Mouse (Mus musculus): ENCODE results near the gene Olfr68. TPM values are rescaled to one million over a fixed set of nuclear protein-coding genes. Genes with fewer than 3 reads are reported as not detected.

The Olfr68 gene
- not detected in 2 replicates for polyA plus RNA-seq (2015; fragmentation: Nextera tagmentation; extraction: Ambion mirVana)

GRCm38 (mm10) chr7:103779598-103779997 lies at the start of gene Olfr68:
Gene Olfr68, minus strand, starts transcription at chr7:103779698.

DNA sequence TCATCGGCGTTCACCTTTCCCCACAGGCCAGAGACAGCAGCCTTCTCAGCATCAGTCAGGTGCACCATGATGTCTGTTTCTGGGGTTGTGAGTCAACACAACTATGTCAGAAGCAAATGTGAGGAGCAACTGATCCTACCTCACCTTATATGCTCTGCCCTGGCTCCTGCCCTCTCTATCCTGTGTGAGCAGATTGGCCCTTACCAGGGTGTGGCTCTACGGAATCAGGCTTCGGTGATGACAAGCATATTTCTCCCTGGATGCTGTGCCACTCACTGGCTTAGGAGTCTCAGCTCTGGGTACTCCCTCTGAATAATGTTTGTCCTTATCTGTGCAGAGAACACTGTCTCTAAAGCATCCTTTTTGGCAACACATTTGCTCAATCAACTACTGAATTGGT lies 48.3 kb upstream of the Olfr68 start, which contains the start of gene Hbb-bs:
Gene Hbb-bs (minus strand): TSS at position 289 of the 400 bp plus-strand sequence.

DNA sequence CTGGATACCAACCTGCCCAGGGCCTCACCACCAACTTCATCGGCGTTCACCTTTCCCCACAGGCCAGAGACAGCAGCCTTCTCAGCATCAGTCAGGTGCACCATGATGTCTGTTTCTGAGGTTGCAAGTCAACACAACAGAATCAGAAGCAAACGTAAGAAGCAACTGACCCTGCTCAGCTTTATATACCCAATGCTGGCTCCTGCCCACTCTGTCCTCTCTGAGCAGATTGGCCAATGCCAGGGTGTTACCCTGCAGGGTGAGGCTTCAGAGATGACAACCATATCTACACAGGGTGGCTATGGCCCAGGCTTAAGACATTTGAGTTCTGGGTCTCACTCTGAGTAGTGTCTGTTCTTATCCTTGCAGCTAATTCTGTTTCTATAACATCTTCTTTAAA lies 34.3 kb upstream of the Olfr68 start, which contains the start of gene Hbb-bt:
Gene Hbb-bt (minus strand): TSS at position 231 of the 400 bp plus-strand sequence.

DNA sequence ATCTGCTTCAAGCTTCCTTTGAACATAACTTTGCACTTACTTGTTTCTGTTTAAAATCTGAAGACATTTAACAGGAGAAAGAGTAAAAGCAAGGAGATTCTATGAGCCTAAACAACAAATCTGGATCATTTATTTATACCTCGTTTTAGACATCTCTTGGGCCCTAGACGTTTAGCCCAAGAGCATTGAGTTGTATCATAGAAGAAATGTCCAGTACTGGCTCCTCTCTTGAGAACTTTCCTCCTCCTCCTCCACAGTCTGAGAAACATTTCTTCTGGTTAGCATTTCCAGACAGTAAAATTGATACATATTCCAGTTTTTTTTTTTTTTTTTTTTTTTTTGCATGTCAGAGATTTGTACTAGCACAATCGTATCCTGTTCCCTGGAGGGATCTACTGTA lies 12.2 kb upstream of the Olfr68 start, which contains the start of gene Olfr67:
Gene Olfr67 (minus strand): TSS at position 101 of the 400 bp plus-strand sequence.

GRCm38 (mm10) chr7:103771494-103771893 lies 8.0 kb downstream of the Olfr68 start, which contains the start of gene Olfr69:
Gene Olfr69, minus strand, starts transcription at chr7:103771594.

GRCm38 (mm10) chr7:103757233-103757632 lies 22.3 kb downstream of the Olfr68 start, which contains the start of gene Olfr630:
Gene Olfr630, minus strand, starts transcription at chr7:103757333.

DNA sequence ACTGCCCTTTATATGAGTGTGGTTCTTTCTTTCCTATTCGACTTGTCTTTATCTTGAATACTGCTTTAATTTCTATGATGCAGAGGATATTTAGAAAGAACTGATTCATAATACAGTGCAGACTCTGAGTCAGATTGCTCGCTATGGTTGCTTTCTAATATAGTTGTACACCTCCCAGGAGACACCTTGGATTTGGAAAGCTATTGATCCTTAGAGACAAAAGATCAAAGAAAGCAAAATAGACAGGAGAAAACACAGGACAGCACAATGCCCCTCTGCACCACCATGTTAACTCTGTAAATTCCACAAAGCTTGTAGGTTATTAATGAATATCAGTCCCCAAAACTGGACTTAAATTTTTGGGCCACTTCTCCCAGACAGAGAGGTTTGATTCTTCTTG lies 34.7 kb downstream of the Olfr68 start, which contains the start of gene Olfr629:
Gene Olfr629 (minus strand): TSS at position 101 of the 400 bp plus-strand sequence.

GRCm38 (mm10) chr7:103730074-103730473 lies 49.4 kb downstream of the Olfr68 start, which contains the start of gene Olfr628:
Gene Olfr628, plus strand, starts transcription at chr7:103730374.

Other genes starting within 250 kb of the Olfr68 start
- not detected in 2 replicates for gene Olfr612, start 237.0 kb downstream of the Olfr68 start, polyA plus RNA-seq (2015; fragmentation: Nextera tagmentation; extraction: Ambion mirVana)
- not detected in 2 replicates for gene Olfr613, start 231.6 kb downstream of the Olfr68 start, polyA plus RNA-seq (2015; fragmentation: Nextera tagmentation; extraction: Ambion mirVana)
- gene Olfr615, start 223.6 kb downstream of the Olfr68 start, polyA plus RNA-seq (2015; fragmentation: Nextera tagmentation; extraction: Ambion mirVana), result not detected in 2 replicates
- not detected in 2 replicates for gene Olfr616, start 210.6 kb downstream of the Olfr68 start, polyA plus RNA-seq (2015; fragmentation: Nextera tagmentation; extraction: Ambion mirVana)
- not detected in 2 replicates for gene Olfr617, start 206.6 kb downstream of the Olfr68 start, polyA plus RNA-seq (2015; fragmentation: Nextera tagmentation; extraction: Ambion mirVana)
- not detected in 2 replicates for gene Olfr618, start 189.6 kb downstream of the Olfr68 start, polyA plus RNA-seq (2015; fragmentation: Nextera tagmentation; extraction: Ambion mirVana)
- not detected in 2 replicates for gene Olfr619, start 179.1 kb downstream of the Olfr68 start, polyA plus RNA-seq (2015; fragmentation: Nextera tagmentation; extraction: Ambion mirVana)
- gene Olfr620, start 167.2 kb downstream of the Olfr68 start, polyA plus RNA-seq (2015; fragmentation: Nextera tagmentation; extraction: Ambion mirVana), result not detected in 2 replicates
- not detected in 2 replicates for gene Olfr622, start 137.0 kb downstream of the Olfr68 start, polyA plus RNA-seq (2015; fragmentation: Nextera tagmentation; extraction: Ambion mirVana)
- gene Olfr623, start 116.0 kb downstream of the Olfr68 start, polyA plus RNA-seq (2015; fragmentation: Nextera tagmentation; extraction: Ambion mirVana), result not detected in 2 replicates
- gene Olfr624, start 108.5 kb downstream of the Olfr68 start, polyA plus RNA-seq (2015; fragmentation: Nextera tagmentation; extraction: Ambion mirVana), result 0.03 and 0.06 TPM in 2 replicates
- gene Olfr625-ps1, start 97.0 kb downstream of the Olfr68 start, polyA plus RNA-seq (2015; fragmentation: Nextera tagmentation; extraction: Ambion mirVana), result not detected in 2 replicates
- gene Olfr243, start 65.0 kb downstream of the Olfr68 start, polyA plus RNA-seq (2015; fragmentation: Nextera tagmentation; extraction: Ambion mirVana), result not detected in 2 replicates
- not detected in 2 replicates for gene Olfr628, start 49.3 kb downstream of the Olfr68 start, polyA plus RNA-seq (2015; fragmentation: Nextera tagmentation; extraction: Ambion mirVana)
- not detected in 2 replicates for gene Olfr629, start 34.8 kb downstream of the Olfr68 start, polyA plus RNA-seq (2015; fragmentation: Nextera tagmentation; extraction: Ambion mirVana)
- not detected in 2 replicates for gene Olfr630, start 22.4 kb downstream of the Olfr68 start, polyA plus RNA-seq (2015; fragmentation: Nextera tagmentation; extraction: Ambion mirVana)
- gene Olfr69, start 8.1 kb downstream of the Olfr68 start, polyA plus RNA-seq (2015; fragmentation: Nextera tagmentation; extraction: Ambion mirVana), result not detected in 2 replicates
- not detected in 2 replicates for gene Olfr67, start 12.1 kb upstream of the Olfr68 start, polyA plus RNA-seq (2015; fragmentation: Nextera tagmentation; extraction: Ambion mirVana)
- 421 and 497 TPM in 2 replicates for gene Hbb-bt, start 34.3 kb upstream of the Olfr68 start, polyA plus RNA-seq (2015; fragmentation: Nextera tagmentation; extraction: Ambion mirVana)
- 1,956 and 2,204 TPM in 2 replicates for gene Hbb-bs, start 48.4 kb upstream of the Olfr68 start, polyA plus RNA-seq (2015; fragmentation: Nextera tagmentation; extraction: Ambion mirVana)
- not detected in 2 replicates for gene Hbb-bh2, start 60.8 kb upstream of the Olfr68 start, polyA plus RNA-seq (2015; fragmentation: Nextera tagmentation; extraction: Ambion mirVana)
- gene Hbb-bh1, start 63.5 kb upstream of the Olfr68 start, polyA plus RNA-seq (2015; fragmentation: Nextera tagmentation; extraction: Ambion mirVana), result not detected in 2 replicates
- not detected in 2 replicates for gene Hbb-y, start 73.5 kb upstream of the Olfr68 start, polyA plus RNA-seq (2015; fragmentation: Nextera tagmentation; extraction: Ambion mirVana)
- not detected in 2 replicates for gene Olfr66, start 106.6 kb upstream of the Olfr68 start, polyA plus RNA-seq (2015; fragmentation: Nextera tagmentation; extraction: Ambion mirVana)
- not detected in 2 replicates for gene Olfr64, start 114.8 kb upstream of the Olfr68 start, polyA plus RNA-seq (2015; fragmentation: Nextera tagmentation; extraction: Ambion mirVana)
- gene Olfr65, start 123.8 kb upstream of the Olfr68 start, polyA plus RNA-seq (2015; fragmentation: Nextera tagmentation; extraction: Ambion mirVana), result not detected in 2 replicates
- not detected in 2 replicates for gene Olfr631, start 149.1 kb upstream of the Olfr68 start, polyA plus RNA-seq (2015; fragmentation: Nextera tagmentation; extraction: Ambion mirVana)
- not detected in 2 replicates for gene Olfr632, start 154.6 kb upstream of the Olfr68 start, polyA plus RNA-seq (2015; fragmentation: Nextera tagmentation; extraction: Ambion mirVana)
- gene Olfr633, start 164.7 kb upstream of the Olfr68 start, polyA plus RNA-seq (2015; fragmentation: Nextera tagmentation; extraction: Ambion mirVana), result not detected in 2 replicates
- not detected in 2 replicates for gene Olfr635, start 191.5 kb upstream of the Olfr68 start, polyA plus RNA-seq (2015; fragmentation: Nextera tagmentation; extraction: Ambion mirVana)
- not detected in 2 replicates for gene Olfr638, start 219.0 kb upstream of the Olfr68 start, polyA plus RNA-seq (2015; fragmentation: Nextera tagmentation; extraction: Ambion mirVana)
- gene Olfr639, start 237.6 kb upstream of the Olfr68 start, polyA plus RNA-seq (2015; fragmentation: Nextera tagmentation; extraction: Ambion mirVana), result not detected in 2 replicates
- gene Olfr640, start 245.9 kb upstream of the Olfr68 start, polyA plus RNA-seq (2015; fragmentation: Nextera tagmentation; extraction: Ambion mirVana), result not detected in 2 replicates